Mouse (Mus musculus) embryonic facial prominence, embryonic 10.5 days (tissue): ENCODE data around the gene Sos1. TPM values are rescaled to one million over a fixed set of nuclear protein-coding genes. Genes with fewer than 3 reads are reported as not detected.

Source experiments
- DNase-seq: peaks from one replicate; pipeline ENCODE4 v3.0.0-alpha.2; 2017; ENCODE audit warnings: low spot score
- H3K27ac ChIP-seq: fragments of 300-500 bp; sonication (generic); replicated peaks from 2 replicates; pipeline ENCODE4 v1.5.1; 2016; ENCODE audit warnings: mild to moderate bottlenecking
- H3K27me3 ChIP-seq: fragments of 300-500 bp; sonication (generic); replicated peaks from 2 replicates; pipeline ENCODE4 v1.6.1; 2016; ENCODE audit warnings: low read depth, mild to moderate bottlenecking; ENCODE audit not compliant: poor library complexity, severe bottlenecking
- H3K36me3 ChIP-seq: fragments of 300-500 bp; sonication (generic); replicated peaks from 2 replicates; pipeline ENCODE4 v1.6.1; 2016; ENCODE audit warnings: mild to moderate bottlenecking, moderate library complexity
- H3K4me1 ChIP-seq: fragments of 300-500 bp; sonication (generic); 2 replicates; pipeline ENCODE4 v1.6.1; 2016
- H3K4me3 ChIP-seq: fragments of 300-500 bp; sonication (generic); 2 replicates; pipeline ENCODE4 v1.5.1; 2016; ENCODE audit warnings: mild to moderate bottlenecking, moderate library complexity
- H3K9me3 ChIP-seq: fragments of 300-500 bp; sonication (generic); 2 replicates; pipeline ENCODE4 v1.6.1; 2016; ENCODE audit warnings: mild to moderate bottlenecking
- WGBS: fragments of 180-500 bp; shearing (Covaris S2); methylation state at CpG from one replicate; pipeline ENCODE4 v1.1.7; 2016; 5-methylcytosine and 5-hydroxymethylcytosine counted together
- polyA plus RNA-seq: library from polyadenylated mRNA; unstranded; fragments of >200 nt; fragmentation: Nextera tagmentation; extraction: Ambion mirVana; gene quantifications from 2 replicates; pipeline ENCODE4 v1.2.1, GENCODE M21; 2016

The Sos1 gene
- polyA plus RNA-seq, 1 experiment from 2014 or later: 5.1 TPM

DNA sequence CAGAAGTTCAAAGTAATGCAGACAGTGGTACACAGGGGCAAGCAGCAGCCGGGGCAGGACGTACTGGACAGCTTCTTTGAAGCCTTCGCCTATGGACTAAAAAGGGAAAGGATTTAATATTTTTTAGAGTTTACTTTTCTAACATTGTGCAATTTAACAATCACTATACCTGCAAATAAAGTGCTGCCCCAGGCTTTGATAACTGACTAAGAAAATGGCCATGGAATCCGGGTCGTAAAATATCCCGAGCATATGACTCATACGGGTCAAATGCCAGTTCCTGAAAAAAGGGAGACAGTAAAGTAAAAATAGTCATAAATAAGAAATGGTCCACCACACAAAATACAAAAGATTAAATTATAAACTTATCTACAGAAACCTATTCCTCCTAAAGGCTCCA lies 34.8 kb downstream of the Sos1 start:
- Histone ChIP-seq H3K36me3 (peaks cover 78% of the 10 kb centered on the region), H3K9me3 (no peaks in the 10 kb centered on the region), H3K4me3 (no peak overlapping the region), H3K27me3 (no peaks in the 10 kb centered on the region), H3K27ac (no peak overlapping the region), H3K4me1 (0 out of 2 replicates have a peak, but pooled peaks cover 2% of the 10 kb centered on the region)
- WGBS: 93% methylated on average over 7 of the region's 7 CpGs
- DNase-seq: no peak

DNA sequence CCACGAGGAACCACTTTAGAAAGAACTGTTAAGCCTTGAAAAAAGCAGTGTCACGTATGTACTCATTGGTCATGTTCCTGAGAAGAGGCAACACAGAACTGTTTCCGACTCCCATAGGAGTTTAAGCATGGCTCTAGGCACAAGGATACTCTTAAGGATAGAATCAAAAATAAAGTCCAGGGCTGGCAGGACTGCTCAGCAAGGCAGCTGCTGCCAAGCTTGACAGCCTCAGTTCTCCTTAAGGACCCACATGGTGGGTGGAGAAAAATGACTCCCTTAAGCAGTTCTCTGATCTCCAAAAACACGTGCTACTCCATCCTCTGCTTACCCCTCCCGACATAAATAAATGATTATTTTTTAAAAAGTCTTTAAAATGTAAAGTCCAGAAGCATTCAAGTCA lies 44.6 kb downstream of the Sos1 start:
- no peak overlapping the region for H3K27ac ChIP-seq
- H3K4me1 ChIP-seq: no peaks in the 10 kb centered on the region
- no peak overlapping the region for H3K4me3 ChIP-seq
- DNase-seq: no peak
- WGBS: 86% methylated on average over 5 of the region's 5 CpGs
- H3K9me3 ChIP-seq: no peaks in the 10 kb centered on the region
- H3K27me3 ChIP-seq: no peaks in the 10 kb centered on the region
- peaks cover 79% of the 10 kb centered on the region for H3K36me3 ChIP-seq

DNA sequence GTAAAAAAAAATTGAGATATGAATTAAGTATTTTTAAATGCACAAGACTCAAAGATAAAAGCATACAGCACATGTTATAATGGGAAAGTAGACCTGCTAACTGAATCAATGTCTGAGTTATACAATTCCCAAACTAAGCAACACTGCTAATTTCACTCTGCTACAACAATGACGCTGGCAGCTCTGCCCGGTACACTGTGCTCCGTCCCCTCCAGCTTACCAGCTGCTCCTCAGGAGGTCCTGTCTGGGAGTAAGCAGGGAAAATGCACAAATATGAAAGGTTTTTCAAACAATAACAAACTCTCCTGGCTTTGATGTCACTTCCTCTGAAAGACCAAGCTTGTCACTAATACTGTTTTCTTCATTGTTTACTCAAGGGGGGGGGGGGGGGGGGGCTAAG lies 45.8 kb downstream of the Sos1 start:
- Histone ChIP-seq H3K27ac (no peak overlapping the region), H3K4me3 (no peak overlapping the region), H3K9me3 (no peaks in the 10 kb centered on the region), H3K36me3 (peaks cover 81% of the 10 kb centered on the region), H3K27me3 (no peaks in the 10 kb centered on the region), H3K4me1 (no peaks in the 10 kb centered on the region)
- no peak for DNase-seq
- 88% methylated on average over 3 of the region's 3 CpGs for WGBS

DNA sequence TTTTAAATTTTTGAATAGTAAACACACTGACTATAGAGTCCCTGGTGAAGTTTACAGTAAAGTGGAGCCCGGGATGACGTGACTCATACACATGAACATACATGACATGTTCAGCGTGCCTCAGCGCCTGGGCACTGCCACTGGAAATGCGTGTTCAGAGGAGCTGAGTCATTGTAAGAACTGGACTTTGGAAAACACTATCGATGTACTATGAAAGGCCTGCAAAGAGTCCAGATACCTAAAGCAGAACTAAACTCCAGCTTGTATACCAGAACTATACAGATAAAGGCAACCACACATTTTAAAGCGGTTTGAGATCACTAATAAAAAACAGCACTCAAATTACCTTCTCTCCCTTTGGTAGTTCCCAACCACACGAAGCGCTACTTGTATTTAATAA lies 48.3 kb downstream of the Sos1 start:
- Histone ChIP-seq H3K27ac (no peak overlapping the region), H3K4me3 (no peak overlapping the region), H3K9me3 (no peaks in the 10 kb centered on the region), H3K27me3 (no peaks in the 10 kb centered on the region), H3K4me1 (no peaks in the 10 kb centered on the region), H3K36me3 (peaks cover 60% of the 10 kb centered on the region)
- no peak for DNase-seq
- WGBS: 94% methylated on average over 9 of the region's 9 CpGs

DNA sequence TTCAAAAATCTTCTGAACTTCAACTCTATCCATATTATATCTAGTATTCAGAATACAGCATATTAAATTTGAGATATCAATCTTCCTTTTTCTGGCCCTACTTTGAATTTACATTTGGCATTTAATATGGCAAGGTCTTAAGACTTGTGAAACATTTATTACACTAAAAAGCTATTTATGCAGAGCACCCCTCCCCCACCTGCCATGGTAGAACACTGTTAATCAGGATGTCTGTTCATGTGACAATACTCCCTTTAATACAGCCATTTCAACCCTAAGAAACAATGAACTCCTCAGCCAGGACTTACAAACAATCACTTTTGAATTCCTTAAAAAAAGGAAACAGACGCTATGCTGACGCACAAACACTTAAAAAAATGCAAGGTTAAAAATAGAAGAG lies 52.3 kb downstream of the Sos1 start:
- Histone ChIP-seq H3K36me3 (peaks cover 27% of the 10 kb centered on the region), H3K4me1 (no peaks in the 10 kb centered on the region), H3K4me3 (no peak overlapping the region), H3K27me3 (no peaks in the 10 kb centered on the region), H3K27ac (no peak overlapping the region), H3K9me3 (no peaks in the 10 kb centered on the region)
- 76% methylated on average over 2 of the region's 2 CpGs for WGBS
- DNase-seq: no peak

DNA sequence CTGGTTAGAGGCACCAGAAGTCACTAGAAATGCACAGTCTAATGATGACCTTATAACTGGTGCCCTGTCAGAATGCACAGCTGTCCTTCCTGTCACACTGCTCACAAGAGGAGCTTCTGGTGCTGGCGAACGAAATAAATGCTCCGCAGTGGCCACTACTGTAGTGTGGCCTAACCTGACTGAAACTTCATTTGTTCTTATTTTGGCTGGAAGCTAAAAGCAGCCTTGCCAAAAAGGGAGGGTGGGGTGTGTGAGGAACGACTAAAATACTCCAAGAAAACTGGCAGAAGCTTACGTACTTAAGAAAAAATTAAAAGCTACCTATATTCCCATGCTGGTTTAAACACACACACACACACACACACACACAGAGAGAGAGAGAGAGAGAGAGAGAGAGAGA lies 53.4 kb downstream of the Sos1 start:
- H3K36me3 ChIP-seq: peaks cover 30% of the 10 kb centered on the region
- no peak for DNase-seq
- H3K9me3 ChIP-seq: peaks cover 4% of the 10 kb centered on the region; the same call in 1 of the 2 replicates
- H3K27ac ChIP-seq: no peak overlapping the region
- no peak overlapping the region for H3K4me3 ChIP-seq
- WGBS: 91% methylated on average over 5 of the region's 5 CpGs
- no peaks in the 10 kb centered on the region for H3K27me3 ChIP-seq
- H3K4me1 ChIP-seq: no peaks in the 10 kb centered on the region

DNA sequence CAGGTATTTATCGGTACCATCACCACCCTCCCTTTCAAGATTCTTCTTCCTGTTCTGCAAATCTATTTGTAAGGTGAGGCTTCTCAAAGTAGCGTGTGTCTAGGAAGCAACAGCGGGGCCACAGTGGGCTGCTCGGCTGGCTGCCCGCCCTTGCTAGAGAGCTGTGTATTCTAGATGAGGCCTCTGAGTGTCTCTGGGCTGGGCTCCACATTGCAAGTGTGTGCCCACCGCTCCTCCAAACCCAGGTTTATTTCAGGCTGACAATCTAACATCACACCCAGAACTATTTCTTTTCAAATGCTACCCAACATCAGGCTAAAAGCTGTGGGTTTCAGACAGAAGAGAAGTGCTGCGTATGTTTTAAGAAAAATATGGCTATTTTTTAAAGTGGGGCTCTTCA lies 54.1 kb downstream of the Sos1 start:
- no peak overlapping the region for H3K27ac ChIP-seq
- H3K4me1 ChIP-seq: no peaks in the 10 kb centered on the region
- no peak overlapping the region for H3K4me3 ChIP-seq
- peaks cover 27% of the 10 kb centered on the region for H3K36me3 ChIP-seq
- peaks cover 4% of the 10 kb centered on the region; the same call in 1 of the 2 replicates for H3K9me3 ChIP-seq
- DNase-seq: no peak
- H3K27me3 ChIP-seq: no peaks in the 10 kb centered on the region
- 90% methylated on average over 7 of the region's 7 CpGs for WGBS

DNA sequence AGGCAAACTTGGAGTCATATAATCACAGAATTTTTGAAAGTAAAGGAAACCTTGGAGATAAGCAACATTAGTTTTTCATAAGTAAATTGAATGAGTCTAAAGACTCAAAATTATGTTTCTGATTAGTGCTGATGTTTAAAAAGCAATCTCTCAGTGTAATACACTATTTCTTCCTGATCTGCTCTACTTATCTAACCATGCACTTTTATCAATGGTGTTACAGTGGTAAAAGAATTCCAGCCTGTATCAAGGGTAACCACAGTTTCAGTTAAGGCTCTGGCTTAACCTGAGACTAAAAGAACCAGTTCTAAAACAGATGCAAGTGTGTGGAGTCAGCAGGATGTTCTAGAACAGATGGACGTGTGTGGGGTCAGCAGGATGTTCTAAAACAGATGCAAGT lies 59.3 kb downstream of the Sos1 start:
- DNase-seq: no peak
- Histone ChIP-seq H3K36me3 (peaks cover 64% of the 10 kb centered on the region), H3K4me3 (no peak overlapping the region), H3K27me3 (no peaks in the 10 kb centered on the region), H3K27ac (no peak overlapping the region), H3K9me3 (peaks cover 4% of the 10 kb centered on the region; the same call in 1 of the 2 replicates), H3K4me1 (no peaks in the 10 kb centered on the region)
- 98% methylated on average over 1 of the region's 1 CpGs for WGBS

DNA sequence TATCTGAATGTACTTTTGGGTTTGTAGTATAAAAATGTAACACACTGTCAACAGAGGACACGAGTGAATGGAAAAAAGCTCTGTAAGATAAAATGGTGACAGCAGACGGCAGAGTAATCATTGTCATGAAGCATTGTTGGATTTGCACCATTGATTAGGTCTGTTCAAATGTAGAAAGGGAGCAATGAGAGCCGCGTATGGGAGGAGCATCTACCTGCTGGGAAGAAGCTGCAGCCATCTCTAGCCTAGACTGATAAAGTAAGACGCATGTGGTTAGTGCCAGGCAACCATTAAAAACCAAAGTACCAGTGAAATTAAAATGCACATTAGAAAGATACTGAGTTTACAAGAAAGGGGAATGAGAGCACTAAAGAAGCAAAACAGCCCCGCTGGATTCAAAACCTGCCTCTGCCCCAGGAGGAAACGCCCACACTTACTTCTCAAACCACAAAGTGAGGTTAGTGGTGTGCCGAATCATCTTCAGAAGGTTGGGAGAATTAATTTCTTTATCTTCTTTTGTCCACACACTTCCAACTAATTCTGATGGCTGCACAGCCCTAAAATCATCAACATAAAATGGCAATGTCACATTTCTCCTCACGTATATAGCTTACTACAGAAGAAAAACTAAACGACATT lies 61.6 kb downstream of the Sos1 start:
- Histone ChIP-seq H3K9me3 (peaks cover 4% of the 10 kb centered on the region; the same call in 1 of the 2 replicates), H3K36me3 (peaks cover 85% of the 10 kb centered on the region), H3K4me1 (no peaks in the 10 kb centered on the region), H3K27ac (no peak overlapping the region), H3K4me3 (no peak overlapping the region), H3K27me3 (no peaks in the 10 kb centered on the region)
- WGBS: 92% methylated on average over 10 of the region's 10 CpGs
- no peak for DNase-seq

DNA sequence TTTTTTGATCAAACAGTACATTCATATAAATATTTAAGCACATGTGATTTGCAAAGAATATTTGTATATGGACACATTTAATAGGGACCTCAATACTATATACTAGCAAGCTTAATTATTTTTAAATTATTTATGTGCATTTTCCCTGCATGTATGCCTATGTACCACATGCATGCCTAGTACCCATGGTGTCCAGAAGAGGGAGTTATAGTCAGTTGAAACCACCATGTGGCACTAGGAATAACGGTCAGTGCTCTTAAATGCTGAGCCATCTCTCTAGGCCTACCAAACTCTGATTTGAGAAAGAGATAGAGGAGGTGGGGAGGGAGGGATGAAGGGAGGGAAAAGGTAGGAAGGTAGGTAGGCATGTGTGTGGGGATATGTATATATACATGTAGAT lies 69.1 kb downstream of the Sos1 start:
- Histone ChIP-seq H3K36me3 (peaks cover 97% of the 10 kb centered on the region), H3K4me1 (no peaks in the 10 kb centered on the region), H3K27ac (no peak overlapping the region), H3K9me3 (no peaks in the 10 kb centered on the region), H3K27me3 (no peaks in the 10 kb centered on the region), H3K4me3 (no peak overlapping the region)
- WGBS: 68% methylated on average over 1 of the region's 1 CpGs
- no peak for DNase-seq

DNA sequence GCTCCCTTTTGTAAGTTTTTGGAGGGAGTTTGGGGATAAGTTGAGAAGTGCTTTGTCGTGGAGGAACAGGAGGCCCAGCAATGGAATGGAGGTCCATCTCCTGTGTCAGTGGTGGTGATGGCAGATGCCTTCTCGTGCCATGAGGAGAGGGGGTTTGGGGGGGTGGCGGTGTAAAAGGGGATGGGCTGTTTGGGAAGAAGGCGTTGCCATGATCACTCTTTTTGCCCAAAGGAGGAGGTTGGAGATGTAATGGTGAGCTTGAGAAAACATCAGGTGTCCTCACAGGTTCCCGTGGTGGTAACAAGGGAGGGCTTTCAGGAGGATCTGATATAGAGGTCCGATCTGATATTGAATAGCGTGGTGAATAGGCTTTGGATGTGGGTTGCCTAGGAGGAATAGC lies 82.0 kb downstream of the Sos1 start:
- peaks cover 52% of the 10 kb centered on the region for H3K36me3 ChIP-seq
- WGBS: 92% methylated on average over 7 of the region's 7 CpGs
- DNase-seq: no peak

DNA sequence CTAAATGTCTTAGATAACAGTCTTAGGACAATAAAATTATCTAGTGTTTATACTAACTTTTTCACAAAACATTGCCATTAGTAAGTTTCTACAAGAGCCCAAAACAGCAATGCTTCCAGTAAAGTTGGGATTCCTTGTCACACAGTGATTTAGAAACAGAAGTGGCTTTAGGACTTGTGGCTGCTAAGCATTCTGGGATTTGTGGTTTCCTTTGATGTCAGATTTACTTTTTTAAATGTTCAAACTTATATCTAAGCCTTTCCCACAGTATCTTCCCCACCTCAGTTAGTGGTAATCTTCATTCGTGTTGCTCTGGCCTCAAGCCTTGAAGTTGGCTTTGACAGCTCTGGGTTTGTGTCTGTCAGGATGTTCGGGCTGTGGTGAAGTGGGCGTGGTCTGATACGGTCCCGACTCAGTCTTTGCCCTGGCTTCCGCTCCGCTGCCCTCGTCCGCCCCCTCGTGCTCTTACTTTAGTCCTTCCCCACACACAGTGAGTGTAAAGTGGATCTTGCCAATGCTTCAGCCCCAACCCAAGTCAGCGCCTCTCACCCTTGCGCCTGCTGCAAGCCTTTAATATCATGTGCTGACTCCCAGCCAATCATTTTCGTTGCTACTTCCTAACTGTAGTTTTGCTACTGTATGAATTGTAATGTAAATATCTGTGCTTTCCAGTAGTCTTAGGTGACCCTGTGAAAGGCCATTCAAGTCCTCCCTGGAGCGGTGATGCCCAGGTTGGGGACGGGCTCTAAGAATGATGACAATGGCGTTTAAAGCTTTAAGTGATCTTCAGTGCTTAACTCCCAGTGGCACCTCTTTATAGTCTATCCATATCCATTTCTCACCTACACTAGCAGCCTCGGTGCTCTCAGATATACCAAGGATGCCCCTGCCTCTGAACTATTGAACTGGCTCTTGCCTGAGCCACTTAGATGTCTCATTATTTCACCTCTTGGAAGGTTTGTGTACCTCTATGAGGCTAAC lies 88.5 kb downstream of the Sos1 start:
- 15% methylated on average over 17 of the region's 17 CpGs for WGBS

More for the DNA sequence above, 82.0 kb downstream of the Sos1 start:
- no peaks in the 10 kb centered on the region for H3K9me3 ChIP-seq
- no peak overlapping the region for H3K4me3 ChIP-seq
- H3K4me1 ChIP-seq: no peaks in the 10 kb centered on the region
- no peak overlapping the region for H3K27ac ChIP-seq
- H3K27me3 ChIP-seq: no peaks in the 10 kb centered on the region

DNA sequence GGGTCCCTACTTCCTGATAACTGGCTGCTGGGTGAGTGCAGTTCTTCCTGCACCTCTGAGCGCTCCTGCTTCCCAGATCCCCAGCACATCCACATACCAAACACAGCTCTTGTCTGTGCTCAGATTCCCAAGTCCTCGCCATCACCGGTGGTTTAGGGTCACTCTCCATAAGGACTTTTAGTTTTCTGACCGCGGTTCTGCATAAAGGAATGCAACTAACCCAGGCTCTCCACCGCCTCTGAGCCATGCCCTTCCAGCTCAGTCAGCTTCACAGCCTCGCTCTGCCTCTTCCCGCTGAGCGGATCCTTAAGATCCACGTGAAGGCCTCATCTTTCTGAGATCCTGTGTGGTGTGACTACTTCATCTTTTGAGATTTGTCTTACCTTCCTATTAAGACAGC lies 90.2 kb downstream of the Sos1 start:
- WGBS: 64% methylated on average over 10 of the region's 10 CpGs
- no peaks in the 10 kb centered on the region for H3K27me3 ChIP-seq

More for the DNA sequence above, 88.5 kb downstream of the Sos1 start:
- Histone ChIP-seq H3K4me3 (peak overlapping the region; percentile 58), H3K9me3 (no peaks in the 10 kb centered on the region), H3K27ac (peak overlapping the region; percentile 35; the same call in 1 of the 2 replicates), H3K27me3 (no peaks in the 10 kb centered on the region), H3K36me3 (peaks cover under 1% of the 10 kb centered on the region; the same call in 1 of the 2 replicates), H3K4me1 (peaks cover 6% of the 10 kb centered on the region)
- DNase-seq: peak; percentile 73

More for the DNA sequence above, 90.2 kb downstream of the Sos1 start:
- H3K4me3 ChIP-seq: no peak overlapping the region
- no peak overlapping the region for H3K27ac ChIP-seq
- H3K9me3 ChIP-seq: no peaks in the 10 kb centered on the region
- DNase-seq: no peak
- peaks cover 6% of the 10 kb centered on the region for H3K4me1 ChIP-seq
- H3K36me3 ChIP-seq: no peaks in the 10 kb centered on the region
